Mouse (Mus musculus): Measurements from ENCODE around the gene Arg1.

DNA sequence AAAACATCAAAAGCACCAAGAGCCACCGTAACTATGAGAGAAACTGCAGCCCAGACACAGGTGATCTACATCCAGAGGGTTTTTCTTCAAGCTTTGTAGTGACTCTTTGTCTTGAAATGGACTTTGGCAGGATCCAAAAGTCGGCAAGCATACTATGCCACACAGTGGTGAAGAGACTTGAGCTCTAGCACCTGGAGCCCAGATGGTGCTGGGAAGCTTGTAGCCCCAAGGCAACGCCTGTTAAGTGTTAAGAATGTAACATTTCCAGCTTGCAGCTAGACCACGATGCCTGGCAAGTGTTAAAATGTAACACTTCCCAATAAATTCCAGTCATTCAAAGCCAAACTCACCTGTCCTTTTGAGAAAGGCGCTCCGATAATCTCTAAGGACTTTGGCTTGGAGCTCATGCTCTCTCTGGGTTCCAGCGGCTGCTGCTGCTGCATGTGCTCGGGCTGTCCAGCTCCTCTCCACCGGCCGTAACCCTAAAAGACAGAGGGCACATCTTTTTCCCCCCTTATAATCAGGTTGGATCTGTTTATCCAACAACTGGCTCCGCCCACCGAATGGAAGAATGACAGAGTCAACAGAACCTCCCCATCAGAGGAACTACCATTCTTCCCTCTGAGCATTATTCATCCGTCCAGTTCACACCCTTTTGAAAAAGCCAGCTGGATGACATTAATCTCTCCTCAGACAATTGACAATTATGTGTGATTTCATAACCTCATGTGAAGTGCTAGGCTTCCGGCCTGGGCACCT is at the start of gene Arg1:
- TF ChIP-seq CTCF (IDR thresholded peaks at IDR 0.05; ENCODE audit: control insufficient read depth, insufficient read depth, insufficient read length) (no peak), CEBPB (IDR thresholded peaks at IDR 0.05; ENCODE audit: low read depth) (no peak), USF1 (IDR thresholded peaks at IDR 0.05; ENCODE audit: low read depth) (no peak), MYOG (IDR thresholded peaks at IDR 0.05; ENCODE audit: control insufficient read depth, extremely low read depth, insufficient read length) (no peak), MAX (IDR thresholded peaks at IDR 0.05) (no peak)

Measured in C2C12 (cell line).